Mouse (Mus musculus): ENCODE results near the gene Rsf1. TPM values are rescaled to one million over a fixed set of nuclear protein-coding genes. Genes with fewer than 3 reads are reported as not detected.

The Rsf1 gene
- polyA plus RNA-seq (2014; fragmentation: Nextera tagmentation; extraction: Ambion mirVana), result 18.0 and 20.8 TPM in 2 replicates

DNA sequence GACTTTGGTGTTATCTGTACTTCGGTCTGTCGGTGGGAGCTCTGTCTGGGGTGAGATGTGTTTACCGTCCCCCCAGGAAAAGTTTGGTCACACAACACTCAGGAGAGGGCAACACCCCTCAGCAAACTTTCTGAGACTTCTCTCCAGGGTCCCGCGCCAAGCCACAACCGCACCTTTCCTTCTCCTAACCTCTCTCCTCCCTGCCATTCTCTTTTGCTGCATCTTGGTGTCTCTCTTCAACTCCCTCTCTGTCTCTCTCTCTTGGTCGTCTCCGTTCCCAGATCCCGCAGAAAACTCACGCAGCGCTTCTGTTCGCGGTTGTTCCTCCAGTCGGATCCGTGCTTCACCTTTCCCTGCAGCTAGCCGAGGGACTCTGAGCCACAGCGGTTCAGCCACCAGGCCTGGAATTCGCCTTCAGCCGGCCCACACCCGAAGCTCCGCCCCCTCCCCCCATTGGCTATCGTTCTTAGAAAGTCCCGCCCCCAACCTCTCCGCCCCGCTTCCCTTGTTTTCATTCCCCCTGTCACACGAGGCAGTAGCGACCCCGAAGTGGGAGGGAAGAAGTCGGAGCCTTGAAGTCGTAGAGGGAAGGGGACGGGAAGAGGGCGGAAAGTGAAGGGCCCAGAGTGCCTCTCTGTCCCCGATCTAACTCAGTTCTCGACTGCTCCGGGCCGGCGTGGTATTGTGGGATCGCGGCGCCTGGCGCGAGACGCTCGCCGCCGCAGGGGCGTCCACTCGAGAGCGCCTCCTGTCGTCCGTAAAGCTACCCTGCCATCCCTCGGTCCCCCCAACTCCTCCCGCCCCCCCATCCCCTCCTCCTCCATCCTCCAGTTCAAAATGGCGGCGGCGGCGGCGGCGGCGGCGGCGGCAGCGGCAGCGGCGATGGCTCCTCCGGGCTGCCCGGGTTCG is at the start of gene Rsf1, which contains the start of gene Aamdc:
Rsf1 (plus strand) TSS at position 823 of the 909 bp plus-strand sequence.
Aamdc (minus strand) TSS at position 431 of the 909 bp plus-strand sequence.
- peak within 1 kb of the TSS; percentile 100 for H3K9ac ChIP-seq (ENCODE audit: low read depth, low read length)
- DNase-seq (ENCODE audit: low spot score), result peak; percentile 99
- peak within 1 kb of the TSS; percentile 100 for H3K4me3 ChIP-seq (ENCODE audit: low read depth, low read length)
- 0 out of 2 replicates have a peak, but pooled peaks cover 3% of the 10 kb centered on the region for H3K9me3 ChIP-seq (ENCODE audit: control insufficient read depth, low read length)
- peak within 1 kb of the TSS; percentile 99 for H3K27ac ChIP-seq (replicated peaks; ENCODE audit: low read depth, low read length)
- 0 out of 2 replicates have a peak, but pooled peaks cover 3% of the 10 kb centered on the region for H3K4me1 ChIP-seq (ENCODE audit: control insufficient read depth, insufficient read depth, low read length)
- peaks cover 20% of the 10 kb centered on the region for H3K36me3 ChIP-seq (ENCODE audit: control insufficient read depth, insufficient read depth, low read length)
- ATAC-seq (ENCODE audit: low read depth), result peak; percentile 98
- no peaks in the 10 kb centered on the region for H3K27me3 ChIP-seq (replicated peaks; ENCODE audit: control insufficient read depth, insufficient read depth, low read length)
- under 1% methylated on average over 52 of the region's 68 CpGs for WGBS
- peak within 1 kb of the TSS; percentile 57 for H3K4me2 ChIP-seq (ENCODE audit: low read depth, low read length)

DNA sequence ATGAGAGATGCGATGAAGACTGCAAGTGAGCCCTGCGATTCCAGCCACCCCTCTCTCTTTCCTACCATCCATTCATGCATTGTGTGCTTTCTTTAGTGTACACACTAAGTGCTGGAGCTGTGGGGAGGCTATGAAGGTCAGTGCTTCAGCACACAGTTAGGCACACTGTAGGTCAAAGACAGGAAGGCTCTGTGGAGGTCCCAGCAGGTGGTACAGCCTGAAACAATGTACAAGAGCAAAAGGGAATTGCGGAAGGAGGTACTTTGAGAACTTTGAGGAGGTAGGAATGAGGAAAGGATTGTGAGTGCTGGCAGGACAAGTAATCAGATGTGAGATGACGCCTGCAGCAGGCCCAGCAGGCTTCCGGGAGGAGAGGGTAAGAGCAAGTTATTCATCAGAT is 44.2 kb upstream of the Rsf1 start:
- WGBS, result 88% methylated on average over 5 of the region's 5 CpGs

DNA sequence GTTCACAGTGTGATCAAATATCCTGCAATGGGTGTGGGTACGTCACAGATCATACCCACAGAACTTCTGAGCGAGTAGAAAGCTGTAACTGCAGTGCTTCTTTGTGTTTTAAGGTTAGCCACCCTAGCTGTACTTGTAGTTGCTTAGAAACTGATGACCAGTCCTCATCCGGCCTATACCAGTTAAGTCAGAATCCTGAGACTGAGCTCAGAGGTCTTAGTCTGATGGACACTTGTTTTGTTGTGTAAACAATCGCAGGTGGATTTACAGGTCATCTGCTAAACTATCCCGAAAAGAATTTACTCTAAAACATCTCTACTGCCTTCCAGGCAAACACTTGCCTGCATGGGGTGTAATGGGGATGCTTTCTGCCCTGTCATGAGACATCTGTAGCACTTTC is 43.1 kb upstream of the Rsf1 start:
- no peak for DNase-seq (ENCODE audit: low spot score)
- WGBS, result 87% methylated on average over 5 of the region's 5 CpGs

More for the DNA sequence above, 44.2 kb upstream of the Rsf1 start:
- ATAC-seq (ENCODE audit: low read depth), result no peak
- no peak for DNase-seq (ENCODE audit: low spot score)
- Histone ChIP-seq H3K4me2 (ENCODE audit: low read depth, low read length) (no peak overlapping the region), H3K9ac (ENCODE audit: low read depth, low read length) (no peak overlapping the region), H3K9me3 (ENCODE audit: control insufficient read depth, low read length) (no peaks in the 10 kb centered on the region), H3K27ac (replicated peaks; ENCODE audit: low read depth, low read length) (no peak overlapping the region), H3K4me3 (ENCODE audit: low read depth, low read length) (no peak overlapping the region), H3K36me3 (ENCODE audit: control insufficient read depth, insufficient read depth, low read length) (peaks cover 93% of the 10 kb centered on the region), H3K27me3 (replicated peaks; ENCODE audit: control insufficient read depth, insufficient read depth, low read length) (no peaks in the 10 kb centered on the region), H3K4me1 (ENCODE audit: control insufficient read depth, insufficient read depth, low read length) (no peaks in the 10 kb centered on the region)

DNA sequence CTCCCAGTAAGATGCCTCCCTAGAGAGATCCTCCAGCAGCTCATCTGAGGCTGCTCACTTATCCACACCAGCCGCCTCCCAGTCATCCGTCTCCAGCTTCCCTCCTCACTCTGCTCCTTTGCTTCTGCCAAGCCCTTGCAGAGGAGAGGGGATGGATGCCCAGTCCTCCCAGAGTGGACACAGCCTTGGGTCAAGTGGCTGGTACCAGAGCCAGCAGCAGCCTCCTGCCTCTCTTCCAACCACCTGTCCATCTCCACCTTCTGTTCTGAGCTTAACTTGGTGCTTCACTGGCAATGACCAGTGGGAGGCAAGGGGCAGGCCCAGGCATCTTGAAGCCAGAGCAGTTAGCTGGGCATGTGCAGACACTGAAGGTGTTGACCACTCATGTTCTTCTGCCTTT is 33.2 kb upstream of the Rsf1 start:
- WGBS, result 89% methylated on average over 2 of the region's 2 CpGs
- no peak overlapping the region for H3K4me2 ChIP-seq (ENCODE audit: low read depth, low read length)
- H3K9me3 ChIP-seq (ENCODE audit: control insufficient read depth, low read length), result no peaks in the 10 kb centered on the region
- no peak overlapping the region for H3K27ac ChIP-seq (replicated peaks; ENCODE audit: low read depth, low read length)
- no peaks in the 10 kb centered on the region for H3K4me1 ChIP-seq (ENCODE audit: control insufficient read depth, insufficient read depth, low read length)
- DNase-seq (ENCODE audit: low spot score) (no peak), ATAC-seq (ENCODE audit: low read depth) (no peak)
- no peaks in the 10 kb centered on the region for H3K27me3 ChIP-seq (replicated peaks; ENCODE audit: control insufficient read depth, insufficient read depth, low read length)
- peaks cover 37% of the 10 kb centered on the region for H3K36me3 ChIP-seq (ENCODE audit: control insufficient read depth, insufficient read depth, low read length)
- no peak overlapping the region for H3K9ac ChIP-seq (ENCODE audit: low read depth, low read length)
- H3K4me3 ChIP-seq (ENCODE audit: low read depth, low read length), result no peak overlapping the region

More for the DNA sequence above, 43.1 kb upstream of the Rsf1 start:
- no peak overlapping the region for H3K27ac ChIP-seq (replicated peaks; ENCODE audit: low read depth, low read length)
- no peak for ATAC-seq (ENCODE audit: low read depth)
- no peak overlapping the region for H3K4me3 ChIP-seq (ENCODE audit: low read depth, low read length)
- H3K4me2 ChIP-seq (ENCODE audit: low read depth, low read length), result no peak overlapping the region
- H3K27me3 ChIP-seq (replicated peaks; ENCODE audit: control insufficient read depth, insufficient read depth, low read length), result no peaks in the 10 kb centered on the region
- H3K9ac ChIP-seq (ENCODE audit: low read depth, low read length), result no peak overlapping the region
- H3K36me3 ChIP-seq (ENCODE audit: control insufficient read depth, insufficient read depth, low read length), result peaks cover 95% of the 10 kb centered on the region
- H3K4me1 ChIP-seq (ENCODE audit: control insufficient read depth, insufficient read depth, low read length), result no peaks in the 10 kb centered on the region
- no peaks in the 10 kb centered on the region for H3K9me3 ChIP-seq (ENCODE audit: control insufficient read depth, low read length)

DNA sequence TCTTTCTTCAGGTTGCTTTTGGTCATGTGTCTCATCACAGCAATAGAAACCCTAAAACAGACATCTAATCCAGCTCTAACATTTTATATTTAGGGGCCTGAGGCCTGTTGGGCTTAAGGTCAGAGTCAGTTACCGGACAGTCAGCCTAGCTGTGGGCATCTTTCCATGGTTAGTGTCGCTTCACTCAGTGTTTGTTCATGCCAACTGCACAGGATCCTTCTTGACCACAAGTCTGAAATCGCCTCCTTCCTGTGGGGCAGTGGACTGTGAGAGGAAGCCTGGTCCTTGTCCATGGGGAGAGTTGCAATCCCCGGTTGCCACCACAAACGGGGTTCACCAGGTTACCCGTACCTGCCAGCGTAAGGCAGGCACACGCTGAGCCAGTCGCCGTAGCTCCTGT is 30.4 kb upstream of the Rsf1 start:
- WGBS, result 91% methylated on average over 10 of the region's 10 CpGs
- no peaks in the 10 kb centered on the region for H3K27me3 ChIP-seq (replicated peaks; ENCODE audit: control insufficient read depth, insufficient read depth, low read length)

DNA sequence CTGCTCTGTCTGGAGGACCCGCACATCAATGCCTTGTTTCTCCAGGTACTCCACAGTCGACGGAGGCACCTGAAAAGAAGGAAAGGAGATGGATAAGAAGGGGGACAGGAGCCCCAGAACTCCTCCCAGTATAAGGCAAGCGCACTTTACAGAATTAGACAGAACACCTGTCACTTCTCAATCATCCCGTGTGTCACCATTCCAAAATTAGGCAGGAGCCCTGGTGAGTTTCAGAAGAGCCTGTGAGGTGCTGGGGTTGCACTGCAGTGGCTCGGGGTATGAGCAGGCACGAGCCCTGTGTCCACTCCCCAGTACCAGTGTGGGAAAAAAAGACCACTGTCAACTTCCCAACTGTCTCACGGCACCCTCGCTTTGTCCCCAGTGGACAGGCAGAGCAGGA is 29.0 kb upstream of the Rsf1 start:
- ATAC-seq (ENCODE audit: low read depth) (no peak), DNase-seq (ENCODE audit: low spot score) (no peak)
- no peak overlapping the region for H3K9ac ChIP-seq (ENCODE audit: low read depth, low read length)
- H3K36me3 ChIP-seq (ENCODE audit: control insufficient read depth, insufficient read depth, low read length), result 0 out of 2 replicates have a peak, but pooled peaks cover 15% of the 10 kb centered on the region
- no peak overlapping the region for H3K4me3 ChIP-seq (ENCODE audit: low read depth, low read length)
- H3K9me3 ChIP-seq (ENCODE audit: control insufficient read depth, low read length), result no peaks in the 10 kb centered on the region
- H3K4me2 ChIP-seq (ENCODE audit: low read depth, low read length), result no peak overlapping the region
- H3K27me3 ChIP-seq (replicated peaks; ENCODE audit: control insufficient read depth, insufficient read depth, low read length), result no peaks in the 10 kb centered on the region
- no peaks in the 10 kb centered on the region for H3K4me1 ChIP-seq (ENCODE audit: control insufficient read depth, insufficient read depth, low read length)
- no peak overlapping the region for H3K27ac ChIP-seq (replicated peaks; ENCODE audit: low read depth, low read length)
- WGBS, result 89% methylated on average over 9 of the region's 9 CpGs

More for the DNA sequence above, 30.4 kb upstream of the Rsf1 start:
- no peaks in the 10 kb centered on the region for H3K9me3 ChIP-seq (ENCODE audit: control insufficient read depth, low read length)
- no peak overlapping the region for H3K4me3 ChIP-seq (ENCODE audit: low read depth, low read length)
- no peak overlapping the region for H3K27ac ChIP-seq (replicated peaks; ENCODE audit: low read depth, low read length)
- no peak overlapping the region for H3K4me2 ChIP-seq (ENCODE audit: low read depth, low read length)
- no peak overlapping the region for H3K9ac ChIP-seq (ENCODE audit: low read depth, low read length)
- H3K36me3 ChIP-seq (ENCODE audit: control insufficient read depth, insufficient read depth, low read length), result 0 out of 2 replicates have a peak, but pooled peaks cover 14% of the 10 kb centered on the region
- H3K4me1 ChIP-seq (ENCODE audit: control insufficient read depth, insufficient read depth, low read length), result no peaks in the 10 kb centered on the region
- ATAC-seq (ENCODE audit: low read depth) (no peak), DNase-seq (ENCODE audit: low spot score) (no peak)

DNA sequence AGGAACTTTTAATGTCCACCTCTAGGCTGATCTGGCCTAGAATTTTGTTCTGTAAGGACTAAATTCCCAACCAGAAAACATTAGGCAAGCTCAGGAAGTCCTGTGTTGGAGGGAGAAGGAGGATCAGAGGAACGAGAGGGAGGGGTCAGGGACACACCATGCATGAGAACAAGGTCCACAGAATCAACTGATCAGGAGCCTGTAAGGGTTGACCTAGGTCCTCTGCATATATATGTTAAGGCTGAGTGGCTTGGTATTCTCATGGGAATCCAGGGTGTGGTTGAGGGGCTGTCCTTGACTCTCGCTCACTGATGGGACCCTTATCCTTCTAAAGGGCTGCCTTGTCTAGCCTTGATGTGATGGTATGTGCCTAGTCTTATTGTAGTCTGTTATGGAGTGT is 16.1 kb upstream of the Rsf1 start:
- Histone ChIP-seq H3K27ac (replicated peaks; ENCODE audit: low read depth, low read length) (no peak overlapping the region), H3K4me2 (ENCODE audit: low read depth, low read length) (no peak overlapping the region), H3K4me1 (ENCODE audit: control insufficient read depth, insufficient read depth, low read length) (no peaks in the 10 kb centered on the region), H3K9ac (ENCODE audit: low read depth, low read length) (no peak overlapping the region), H3K9me3 (ENCODE audit: control insufficient read depth, low read length) (no peaks in the 10 kb centered on the region), H3K36me3 (ENCODE audit: control insufficient read depth, insufficient read depth, low read length) (peaks cover 14% of the 10 kb centered on the region; the same call in 1 of the 2 replicates), H3K27me3 (replicated peaks; ENCODE audit: control insufficient read depth, insufficient read depth, low read length) (no peaks in the 10 kb centered on the region), H3K4me3 (ENCODE audit: low read depth, low read length) (no peak overlapping the region)
- ATAC-seq (ENCODE audit: low read depth) (no peak), DNase-seq (ENCODE audit: low spot score) (no peak)
- WGBS, result 89% methylated on average over 2 of the region's 2 CpGs

DNA sequence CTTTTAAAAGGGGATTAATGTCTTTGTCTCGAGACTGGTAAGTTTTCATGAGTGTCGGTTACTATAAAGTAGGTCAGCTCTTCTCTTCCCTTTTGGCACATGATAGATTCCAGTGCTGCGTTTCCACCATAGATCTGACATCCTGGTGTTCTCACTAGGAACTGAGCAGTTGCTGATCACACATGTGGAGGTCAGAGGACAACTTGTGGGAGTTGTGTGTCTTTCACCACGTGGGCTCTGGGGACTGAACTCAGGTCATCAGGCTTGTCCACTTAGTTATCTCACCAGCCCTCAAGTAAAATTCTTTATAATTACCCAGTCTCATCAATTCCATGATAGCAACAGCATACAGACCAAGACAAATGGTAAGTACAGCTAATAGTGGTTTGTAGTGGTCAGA is 10.3 kb upstream of the Rsf1 start:
- ATAC-seq (ENCODE audit: low read depth) (no peak), DNase-seq (ENCODE audit: low spot score) (no peak)
- H3K9me3 ChIP-seq (ENCODE audit: control insufficient read depth, low read length), result no peaks in the 10 kb centered on the region
- H3K4me1 ChIP-seq (ENCODE audit: control insufficient read depth, insufficient read depth, low read length), result no peaks in the 10 kb centered on the region
- no peaks in the 10 kb centered on the region for H3K27me3 ChIP-seq (replicated peaks; ENCODE audit: control insufficient read depth, insufficient read depth, low read length)
- H3K4me3 ChIP-seq (ENCODE audit: low read depth, low read length), result no peak overlapping the region
- 74% methylated on average over 4 of the region's 4 CpGs for WGBS
- H3K9ac ChIP-seq (ENCODE audit: low read depth, low read length), result no peak overlapping the region
- H3K4me2 ChIP-seq (ENCODE audit: low read depth, low read length), result no peak overlapping the region
- no peak overlapping the region for H3K27ac ChIP-seq (replicated peaks; ENCODE audit: low read depth, low read length)
- peaks cover 13% of the 10 kb centered on the region; the same call in 1 of the 2 replicates for H3K36me3 ChIP-seq (ENCODE audit: control insufficient read depth, insufficient read depth, low read length)

All from embryonic facial prominence, embryonic 14.5 days (tissue).